Mouse (Mus musculus) left cerebral cortex, adult 11 months (tissue): ENCODE measurements around the gene Lfng.

Experiments used
- DNase-seq: peaks from one replicate; pipeline ENCODE4 v3.0.0; 2022; ENCODE audit warnings: low spot score

Gene Lfng

DNA sequence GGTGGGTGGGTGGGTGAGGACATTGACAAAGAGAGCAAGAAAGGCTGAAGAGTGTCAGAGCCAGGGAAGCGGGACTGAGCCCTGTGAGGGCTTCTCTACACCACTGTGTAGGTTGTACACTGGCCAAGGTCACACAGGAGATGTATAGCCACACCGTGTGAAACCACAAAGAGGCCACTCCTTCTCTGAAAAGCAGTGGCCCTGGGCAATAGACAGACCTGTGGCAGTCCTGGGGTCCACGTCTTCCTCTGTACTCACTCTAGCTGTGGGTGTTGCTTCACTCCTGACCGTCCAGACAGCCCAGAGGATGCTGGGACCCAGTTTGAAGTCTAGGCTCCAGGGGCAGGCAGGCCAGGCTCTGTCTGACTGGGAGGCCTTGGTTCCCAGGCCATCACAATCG, 12.3 kb upstream of the Lfng start:
- DNase-seq, result no peak

DNA sequence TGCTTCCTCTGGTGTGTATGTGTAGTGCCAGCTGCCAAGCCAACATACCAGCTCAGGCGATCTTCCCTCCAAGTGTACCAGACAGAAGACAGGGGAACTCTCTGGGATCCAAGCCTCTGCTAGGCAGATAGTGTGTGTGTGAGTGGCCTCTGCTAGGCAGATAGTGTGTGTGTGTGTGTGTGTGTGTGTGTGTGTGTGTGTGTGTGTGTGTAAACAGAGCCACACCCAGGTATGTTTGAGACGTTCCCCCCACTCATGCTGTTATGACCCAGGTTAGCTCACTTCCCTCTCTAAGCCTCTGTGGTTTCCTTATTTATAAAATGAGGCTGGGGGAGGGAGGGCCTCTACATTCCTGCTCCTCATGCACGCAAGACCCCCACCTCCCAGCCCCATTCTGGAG, 10.7 kb upstream of the Lfng start:
- DNase-seq, result no peak

DNA sequence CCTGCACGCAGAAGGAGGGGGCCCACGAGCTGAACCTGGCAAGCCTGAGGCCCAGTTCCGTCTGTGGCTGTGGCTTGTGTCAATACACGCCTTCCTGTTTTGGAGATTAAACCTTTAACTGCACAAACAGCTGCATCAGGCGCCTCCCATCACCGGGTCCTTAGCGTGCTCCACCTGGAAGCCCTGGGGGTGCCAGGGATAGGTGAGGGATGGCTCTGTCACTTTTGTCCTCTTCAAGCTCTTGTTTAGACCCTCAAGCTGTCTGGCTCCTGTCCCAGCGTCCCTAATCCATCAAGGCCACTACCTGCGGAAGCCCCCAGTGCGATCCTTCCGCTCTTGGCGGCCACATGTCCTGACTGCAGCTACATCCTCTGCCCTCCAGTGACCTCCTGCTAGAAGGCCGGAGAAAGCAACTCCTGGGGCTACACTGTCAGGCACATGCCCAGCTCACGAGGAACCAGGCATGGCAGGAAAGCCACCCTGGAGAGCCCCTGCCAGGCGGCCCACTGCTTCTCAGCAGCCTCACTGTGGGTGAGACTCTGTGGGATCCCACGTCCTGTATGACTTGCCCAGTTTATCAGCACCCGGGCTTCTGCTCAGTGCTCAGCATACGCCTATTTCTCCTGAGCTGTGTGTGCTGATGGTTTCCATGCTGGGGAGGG, 10.1 kb upstream of the Lfng start:
- no peak for DNase-seq

DNA sequence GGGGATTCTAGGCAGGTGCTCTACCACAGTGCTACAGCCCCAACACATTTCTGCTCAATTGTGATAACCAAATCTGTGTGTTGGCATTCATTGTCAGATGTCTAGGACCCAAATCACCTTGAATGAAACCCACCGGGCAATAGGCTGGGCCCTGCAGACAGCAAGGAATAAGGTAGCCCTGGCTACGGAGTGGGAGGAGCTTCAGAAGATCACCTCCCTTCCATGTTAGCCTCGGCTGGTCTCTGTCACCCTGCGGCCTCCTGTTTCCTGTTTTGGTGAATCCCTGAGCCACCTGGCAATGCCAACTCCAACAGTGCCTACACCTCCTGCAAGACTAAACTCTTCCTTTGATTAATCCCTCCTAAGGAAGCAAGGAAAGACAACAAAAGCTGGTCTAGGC, 9.3 kb upstream of the Lfng start:
- DNase-seq, result no peak

DNA sequence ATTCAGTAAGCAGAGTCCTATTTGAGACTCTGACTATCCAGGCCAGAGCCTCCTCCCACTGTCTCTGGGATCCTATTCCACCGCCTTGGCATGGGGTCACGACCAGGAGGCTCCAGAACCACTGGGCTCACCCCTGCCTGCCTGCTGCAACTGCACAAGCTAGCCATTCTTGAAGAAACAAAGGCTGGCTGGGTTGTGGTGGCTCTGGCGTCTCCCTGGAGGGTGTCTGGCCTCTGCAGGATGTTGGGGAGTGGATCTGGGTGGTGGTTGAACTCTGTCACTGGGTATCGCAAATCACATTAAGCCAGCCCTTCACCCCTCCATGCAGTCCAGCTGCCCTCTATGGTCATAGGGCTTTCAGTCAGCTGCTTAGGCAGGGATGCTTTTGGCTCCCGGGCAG, 7.2 kb upstream of the Lfng start:
- DNase-seq, result no peak

DNA sequence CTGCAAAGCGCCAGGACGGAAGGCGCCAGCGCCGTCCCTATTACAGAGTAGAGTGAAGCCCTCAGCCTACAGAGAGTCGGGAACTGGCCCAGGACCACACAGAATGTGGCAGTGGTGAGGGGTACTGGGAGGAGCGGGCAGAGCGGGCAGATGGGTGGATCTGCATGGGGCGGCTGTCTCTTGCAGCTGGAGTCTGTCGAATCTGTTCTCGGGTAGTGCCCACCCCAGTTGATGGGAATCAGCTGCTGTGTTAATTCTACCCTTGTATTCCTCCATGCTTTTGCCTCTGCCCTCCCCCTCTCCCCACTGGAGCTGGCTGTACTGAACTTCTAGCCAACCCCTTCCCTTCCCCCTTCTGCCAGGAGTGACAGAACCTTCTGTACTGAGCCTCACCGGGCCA, 5.4 kb upstream of the Lfng start:
- no peak for DNase-seq

DNA sequence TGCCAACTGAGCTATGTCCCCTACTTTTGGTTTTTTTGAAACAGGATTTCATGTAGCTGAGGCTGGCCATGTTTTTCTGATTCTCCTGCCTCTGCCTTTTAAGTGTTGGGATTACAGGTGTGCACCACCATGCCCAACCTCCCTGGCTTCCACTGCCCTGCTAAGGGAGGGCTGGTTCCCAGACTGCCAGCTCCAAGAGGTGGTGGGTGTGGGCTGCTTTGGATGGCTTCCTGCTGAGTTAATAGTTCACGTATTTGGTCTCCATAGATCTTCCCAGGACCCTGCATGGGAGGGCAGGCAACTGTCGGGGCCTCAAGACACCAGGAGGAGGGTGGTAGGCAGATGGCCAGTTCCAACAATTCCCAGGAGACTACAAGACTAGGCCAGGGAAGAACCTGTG, 4.6 kb upstream of the Lfng start:
- DNase-seq, result no peak

DNA sequence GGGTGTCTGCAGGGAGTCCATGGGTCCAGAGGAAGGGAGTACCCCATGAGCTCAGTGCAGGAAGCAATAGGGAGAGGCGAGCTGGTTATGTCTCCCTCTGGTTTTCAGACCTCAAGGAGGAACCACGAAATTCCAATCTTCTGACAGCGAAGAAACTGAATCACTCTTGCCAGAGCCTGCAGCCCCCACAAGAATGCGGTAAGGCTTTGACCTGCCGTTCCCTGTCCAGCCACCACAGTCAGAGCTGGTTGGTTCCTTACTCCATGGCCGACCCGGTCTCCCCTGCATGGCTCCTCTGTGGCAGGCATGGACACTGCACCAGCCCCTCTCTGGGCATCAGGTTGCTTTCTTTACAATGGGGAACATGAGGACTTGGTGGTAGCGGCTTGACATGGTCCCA, 2.7 kb upstream of the Lfng start:
- DNase-seq, result no peak

DNA sequence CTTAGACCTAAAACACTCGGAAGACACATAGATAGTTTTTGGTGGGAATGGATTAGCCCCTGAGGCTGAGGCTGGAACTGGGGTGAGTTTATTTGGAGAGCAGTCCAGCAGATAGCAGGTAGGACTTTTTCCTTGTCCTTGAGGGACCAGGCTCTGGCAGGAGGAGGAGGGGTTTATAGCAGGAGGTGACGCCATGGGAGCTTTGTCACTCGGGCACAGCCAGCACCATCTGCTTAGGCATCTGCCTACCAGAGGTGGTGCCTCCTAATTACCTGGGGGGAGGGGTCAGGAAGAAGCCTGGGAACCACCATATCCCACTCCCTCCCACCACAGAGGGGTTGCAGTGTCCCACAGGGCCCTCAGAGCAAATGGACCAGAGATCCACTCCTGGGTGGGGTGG, 1.9 kb upstream of the Lfng start:
- DNase-seq, result no peak

DNA sequence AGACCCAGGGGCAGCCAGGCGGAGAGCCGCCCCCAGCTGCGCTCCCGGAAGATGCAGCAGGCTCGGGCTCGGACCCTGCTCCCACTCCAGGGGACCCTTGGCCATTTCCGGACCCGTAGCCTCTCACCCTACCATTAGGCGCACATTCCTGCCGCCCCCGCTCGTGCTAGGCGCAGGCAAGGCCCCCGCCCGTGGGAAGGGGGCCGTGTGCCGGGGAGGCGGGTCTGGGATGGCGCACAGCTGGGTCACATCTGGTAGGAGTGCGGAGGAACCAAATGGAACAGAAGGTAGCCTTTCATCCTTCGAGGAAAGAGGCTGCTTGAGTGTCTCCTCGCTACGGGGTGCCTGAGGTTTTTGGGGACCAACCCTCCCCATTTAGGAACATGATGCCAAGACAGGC, 734 bp upstream of the Lfng start:
- DNase-seq, result no peak

DNA sequence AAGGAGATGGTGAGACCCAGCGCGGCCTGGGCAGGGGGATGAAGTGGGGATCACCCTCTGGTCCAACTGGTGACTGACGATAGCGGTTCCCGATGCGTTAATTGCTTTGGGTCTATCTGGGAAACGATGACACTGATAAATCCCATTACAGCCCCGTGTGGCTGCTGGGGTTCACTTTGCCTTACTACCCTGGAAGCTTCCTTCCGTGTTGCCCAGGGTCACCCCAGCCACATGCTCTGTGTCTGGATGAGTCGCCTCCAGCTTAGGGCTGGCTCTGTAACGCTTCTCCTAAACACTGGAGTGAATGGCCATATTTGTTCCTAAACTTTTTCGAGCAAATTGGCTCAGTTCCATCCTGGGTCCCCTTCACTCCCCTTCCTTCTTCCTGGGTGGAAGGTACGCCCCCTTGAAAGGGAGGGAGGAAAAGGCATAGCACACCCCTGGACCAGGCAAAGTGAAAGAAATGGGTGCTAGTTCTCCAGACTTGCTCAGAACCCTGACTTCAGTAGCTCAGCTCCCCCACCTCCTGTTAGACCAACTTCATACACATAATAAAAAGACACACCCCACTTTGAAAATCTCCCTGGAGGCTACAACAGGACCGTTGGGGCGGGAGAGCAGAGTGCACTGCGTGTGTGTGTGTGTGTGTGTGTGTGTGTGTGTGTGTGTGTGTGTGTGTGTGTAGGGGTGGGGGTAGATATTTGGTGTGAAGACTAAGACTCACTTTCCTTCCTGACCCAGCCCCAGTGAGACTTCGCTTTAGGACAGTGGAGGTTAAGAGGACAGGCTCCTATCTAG, 915 bp downstream of the Lfng start:
- DNase-seq, result no peak

DNA sequence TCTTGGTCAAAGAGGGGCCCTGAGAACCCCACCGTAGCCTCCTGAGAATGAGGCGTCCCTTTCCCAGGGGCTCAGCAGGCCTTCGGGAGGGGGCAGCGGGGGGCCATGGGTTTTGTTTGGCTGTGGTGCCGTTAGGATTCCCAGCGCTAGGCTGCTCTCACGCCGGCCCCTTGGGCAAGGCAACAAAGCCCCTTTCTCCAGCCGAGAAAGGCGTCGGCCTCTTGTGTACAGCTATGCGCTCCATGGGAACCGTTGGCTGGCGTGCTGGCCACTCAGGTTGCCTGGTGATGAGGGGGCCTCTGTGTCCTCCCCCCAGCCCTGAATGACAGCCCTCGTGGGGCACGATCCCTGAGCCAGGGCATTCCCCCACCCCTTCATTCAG, 1.5 kb downstream of the Lfng start:
- DNase-seq, result no peak

DNA sequence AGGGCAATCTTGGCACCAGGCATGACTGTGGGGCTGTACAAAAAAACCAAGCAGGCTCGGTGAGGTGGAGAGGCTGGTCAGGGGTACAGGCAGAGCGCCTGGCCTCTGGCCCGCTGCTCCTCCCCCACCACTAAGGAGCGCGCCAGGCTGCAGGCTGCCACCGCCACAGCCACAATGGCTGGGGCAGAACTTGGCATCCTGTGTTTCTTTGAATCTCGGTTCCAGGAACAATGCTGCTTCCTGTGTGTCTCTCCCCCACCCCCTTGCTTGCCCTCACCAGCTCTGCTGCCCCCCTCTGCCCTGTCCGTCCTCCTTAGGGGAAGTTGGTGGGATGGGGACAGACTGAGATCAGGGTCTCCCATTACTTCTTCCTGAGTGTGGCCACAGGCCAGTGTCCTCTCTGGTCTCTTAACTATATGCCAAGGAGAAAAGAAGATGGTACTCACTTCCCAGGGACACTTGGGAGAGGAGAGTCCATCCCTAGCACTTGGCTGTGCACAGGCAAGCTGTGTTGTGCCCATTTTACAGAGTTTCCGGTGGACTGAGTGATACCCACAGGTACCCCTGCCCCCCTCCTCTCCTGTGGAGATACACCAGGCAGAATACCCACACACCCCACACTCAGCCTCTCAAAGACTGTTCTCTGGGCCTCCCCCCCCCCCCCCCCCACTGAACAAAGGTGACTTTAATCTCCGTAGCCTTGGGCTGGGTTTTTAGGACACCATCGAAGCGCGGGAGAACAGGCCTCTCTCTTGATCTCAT, 2.6 kb downstream of the Lfng start:
- no peak for DNase-seq

DNA sequence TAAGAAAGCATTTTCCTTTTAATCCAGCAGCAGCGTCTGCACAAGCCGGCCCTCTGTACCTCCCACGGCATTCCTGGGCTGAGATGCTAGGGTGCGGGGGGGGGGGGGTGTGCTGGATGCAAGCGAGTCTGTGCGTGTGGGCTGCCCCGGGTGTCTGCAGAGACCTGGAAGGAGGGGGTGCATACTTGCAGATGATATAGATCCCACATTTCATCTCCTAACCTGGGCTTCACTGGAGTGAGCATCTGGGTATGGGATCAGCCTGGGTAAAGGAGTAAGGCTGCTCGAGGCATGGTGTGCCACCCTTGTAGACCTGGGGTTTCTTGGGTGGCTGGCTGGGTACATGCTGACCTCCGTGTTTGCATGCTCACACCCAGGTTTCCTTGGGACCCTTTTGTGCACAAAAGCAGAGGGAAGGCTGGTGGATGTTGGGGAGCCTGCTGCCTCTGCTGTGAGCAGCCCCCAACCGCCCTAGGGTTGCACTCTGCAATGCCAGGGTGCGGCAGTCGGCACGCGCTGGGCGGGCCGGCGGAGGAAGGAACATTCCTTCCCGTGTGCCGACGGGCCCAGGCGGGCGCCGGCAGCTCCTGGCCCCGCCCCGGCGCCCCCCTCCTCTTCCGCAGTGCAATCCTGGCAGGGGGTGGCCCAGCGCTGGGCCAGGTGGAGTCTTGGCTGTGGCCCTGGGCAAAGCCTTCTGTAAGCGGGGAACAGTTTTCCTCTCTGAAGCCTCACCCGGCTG, 3.3 kb downstream of the Lfng start:
- DNase-seq, result no peak

DNA sequence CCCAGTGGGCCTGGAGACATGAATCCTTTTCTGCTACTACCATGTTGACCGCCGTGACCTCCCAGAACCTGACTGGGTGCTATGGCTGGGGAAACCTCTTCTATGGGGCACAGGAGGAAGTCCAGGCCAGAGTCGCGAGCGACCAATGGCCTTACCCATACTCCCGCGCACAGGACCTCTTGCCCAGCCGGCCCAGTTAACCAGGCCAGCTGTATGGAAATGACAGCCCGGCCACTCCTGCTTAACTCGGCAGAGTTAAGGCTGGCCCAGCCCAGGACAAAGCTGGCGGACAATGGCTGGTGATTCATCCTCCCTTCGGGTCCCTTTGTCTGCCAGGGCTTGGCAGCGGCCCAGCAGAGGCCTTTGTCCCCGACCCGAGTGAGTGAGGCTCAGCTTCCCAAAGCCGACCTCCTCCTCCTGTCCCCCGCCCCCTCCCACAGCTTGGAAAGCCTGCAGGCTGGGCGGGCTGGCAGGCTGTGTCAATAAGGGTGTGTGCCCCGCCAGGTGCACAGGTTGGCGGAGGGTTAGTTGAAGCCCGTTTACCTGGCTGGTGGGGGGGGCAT, 4.0 kb downstream of the Lfng start:
- DNase-seq, result no peak

DNA sequence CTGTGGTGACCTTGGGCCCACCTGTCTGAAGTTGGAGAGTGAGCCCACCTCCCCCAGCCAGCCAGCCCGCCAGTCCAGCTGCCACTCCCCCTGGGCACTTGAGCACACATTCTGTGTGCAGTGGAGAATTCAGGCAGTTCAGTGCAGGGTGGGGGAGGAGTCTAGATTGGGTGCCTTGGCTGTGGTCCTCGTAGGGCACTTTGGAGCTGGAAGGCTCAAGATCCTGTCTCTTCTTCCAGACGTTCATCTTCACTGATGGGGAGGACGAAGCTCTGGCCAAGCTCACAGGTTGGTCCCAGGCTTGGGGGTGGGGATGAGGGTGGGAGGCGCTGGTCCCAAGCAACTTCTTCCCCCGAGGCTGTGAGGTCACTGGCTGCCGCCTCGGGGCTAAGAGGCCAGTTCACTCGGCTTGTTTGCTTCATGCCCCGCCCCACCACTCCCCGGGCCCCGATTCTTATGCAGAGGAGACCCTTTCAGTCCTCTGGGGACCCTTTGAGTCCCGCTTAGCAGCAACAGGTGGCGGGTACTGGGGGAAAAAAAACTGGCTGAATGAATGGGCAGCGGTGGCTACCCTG, 4.6 kb downstream of the Lfng start:
- no peak for DNase-seq

DNA sequence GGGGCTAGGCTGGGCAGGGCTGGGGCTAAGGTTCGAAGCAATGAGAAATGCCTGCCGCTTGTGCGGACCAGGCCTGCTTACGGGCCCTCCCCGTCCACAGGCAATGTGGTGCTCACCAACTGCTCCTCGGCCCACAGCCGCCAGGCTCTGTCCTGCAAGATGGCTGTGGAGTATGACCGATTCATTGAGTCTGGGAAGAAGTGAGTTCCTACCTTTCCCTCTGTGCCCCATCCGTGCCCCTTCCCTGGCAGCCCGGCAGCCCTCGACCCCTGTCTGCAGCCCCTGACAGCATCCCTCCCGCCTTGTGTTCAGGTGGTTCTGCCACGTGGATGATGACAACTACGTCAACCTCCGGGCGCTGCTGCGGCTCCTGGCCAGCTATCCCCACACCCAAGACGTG, 5.1 kb downstream of the Lfng start:
- DNase-seq, result no peak

DNA sequence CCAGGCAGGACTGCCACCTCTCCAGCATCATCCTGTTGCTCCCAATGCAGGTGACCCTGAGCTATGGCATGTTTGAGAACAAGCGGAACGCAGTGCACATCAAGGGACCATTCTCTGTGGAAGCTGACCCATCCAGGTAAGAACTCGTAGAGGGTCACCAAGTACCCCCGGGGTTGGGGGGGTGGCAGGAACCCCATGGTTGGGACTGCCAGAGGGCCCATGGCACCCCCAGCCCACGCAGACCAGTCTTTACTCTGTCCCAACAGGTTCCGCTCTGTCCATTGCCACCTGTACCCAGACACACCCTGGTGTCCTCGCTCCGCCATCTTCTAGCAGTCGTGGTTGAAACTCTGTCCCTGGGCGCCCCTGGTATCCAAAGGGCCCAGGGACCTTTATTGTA, 7.0 kb downstream of the Lfng start:
- DNase-seq, result no peak

DNA sequence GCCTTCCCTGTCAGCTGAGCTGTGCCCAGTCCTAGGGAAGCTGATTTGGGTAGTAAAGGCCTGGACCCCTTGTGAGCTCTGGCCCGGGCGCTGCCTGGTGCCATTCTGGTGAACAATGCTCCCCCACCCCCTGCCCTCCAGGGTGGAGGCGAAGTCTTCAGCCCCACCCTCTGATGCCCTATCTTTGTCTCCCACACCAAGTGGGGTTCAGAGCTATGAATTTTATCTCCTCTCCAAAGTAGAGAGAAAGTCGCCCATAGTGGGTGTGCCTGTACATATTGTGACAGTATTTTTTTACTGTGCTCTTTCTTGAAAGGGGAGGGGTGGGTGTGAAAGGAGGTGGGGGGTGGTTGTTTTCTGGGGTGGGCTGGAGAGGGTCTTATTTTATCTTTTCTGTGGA, 7.7 kb downstream of the Lfng start:
- no peak for DNase-seq

DNA sequence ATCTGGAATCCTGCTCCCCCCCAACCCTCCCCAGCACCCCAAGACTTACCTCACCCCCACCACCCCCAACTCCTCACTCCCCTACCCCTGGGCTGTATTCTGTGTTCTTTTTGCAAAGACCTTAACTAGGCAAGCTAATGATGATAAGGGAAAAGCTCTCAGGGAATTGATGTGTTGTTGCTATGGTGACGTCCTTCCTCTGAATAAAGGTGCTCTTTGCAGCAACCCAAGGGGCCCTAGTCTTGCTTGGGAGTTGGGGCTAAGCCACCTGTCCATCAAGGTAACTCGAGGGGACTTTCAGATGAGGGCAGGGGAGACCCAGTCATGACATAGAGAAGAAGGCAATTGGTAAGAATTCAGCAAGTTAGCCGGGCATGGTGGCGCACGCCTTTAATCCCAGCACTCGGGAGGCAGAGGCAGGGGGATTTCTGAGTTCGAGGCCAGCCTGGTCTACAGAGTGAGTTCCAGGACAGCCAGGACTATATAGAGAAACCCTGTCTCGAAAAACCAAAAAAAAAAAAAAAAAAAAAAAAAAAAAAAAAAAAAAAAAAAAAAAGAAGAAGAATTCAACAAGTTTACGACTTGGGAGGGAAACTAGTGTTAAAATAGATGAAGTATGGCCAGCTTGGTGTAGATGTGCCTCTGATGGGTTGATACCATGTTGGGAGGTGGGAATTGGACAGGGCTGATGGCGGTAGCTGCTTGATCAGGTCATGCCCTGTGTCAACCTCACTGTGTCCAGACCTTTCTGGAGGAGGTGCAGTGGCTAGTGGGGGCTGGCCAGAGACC, 8.4 kb downstream of the Lfng start:
- no peak for DNase-seq

DNA sequence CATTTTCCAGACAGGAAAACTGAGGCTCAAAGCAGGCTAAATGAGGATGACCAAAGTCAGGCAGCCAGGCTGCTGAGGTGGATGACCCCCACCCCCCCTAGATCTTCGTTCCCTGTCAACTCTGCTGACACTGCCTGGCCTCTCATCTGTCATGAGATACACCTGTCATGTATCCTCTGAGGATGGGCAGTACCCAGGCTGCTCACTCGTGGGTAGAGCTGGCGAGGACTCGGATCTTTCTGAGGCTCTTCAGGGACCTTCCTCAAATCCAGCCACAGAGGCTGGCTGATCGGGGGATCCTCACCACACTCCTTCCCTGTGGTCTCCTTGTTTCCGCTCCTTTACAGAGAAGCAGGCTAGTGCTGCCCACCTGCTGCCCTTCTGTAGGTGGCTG, 9.0 kb downstream of the Lfng start:
- no peak for DNase-seq
